16 mouse cellular contexts compared by ENCODE assay signal in the genomic region with DNA sequence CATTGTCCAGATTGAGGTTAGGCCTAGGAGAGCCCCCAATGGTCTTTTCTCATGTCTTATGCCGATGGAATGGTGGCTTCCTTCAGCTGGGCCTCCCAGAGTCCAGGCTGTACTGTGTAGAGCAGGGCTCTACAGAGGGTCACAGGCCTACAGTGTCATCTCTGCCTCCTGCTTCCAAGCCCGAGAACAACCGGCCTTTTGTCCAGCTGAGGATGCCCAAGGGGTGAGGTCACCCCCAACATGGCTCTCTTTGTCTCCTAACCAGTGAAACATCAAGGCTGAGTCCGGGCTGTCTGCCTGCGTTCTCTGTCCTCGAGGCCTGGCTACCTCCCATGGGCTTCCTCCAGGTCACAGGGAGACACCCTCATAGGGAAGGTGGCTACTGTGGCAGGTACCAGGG. TPM values are rescaled to one million over a fixed set of nuclear protein-coding genes. Genes with fewer than 3 reads are reported as not detected.
DNase-seq lines count a peak whose midpoint lies in the region; ATAC-seq lines count a peak whose summit lies in the region.
"Had no signal": no experiment of that assay in that cellular context is flagged by ENCODE, and none has a peak within 500 bp of the region (broad histone marks: within the 10 kb centered on the region; RNA-seq: fewer than 3 reads in every experiment).

No protein-coding gene starts in this region.

- peaks cover 29% of the 10 kb centered on the region for H3K27me3 ChIP-seq in embryonic facial prominence, embryonic 10.5 days (replicated peaks; ENCODE audit: low read depth, poor library complexity, severe bottlenecking)
- H3K27me3 ChIP-seq in limb, embryonic 15.5 days, result peaks cover 12% of the 10 kb centered on the region
- H3K27me3 ChIP-seq in midbrain, embryonic 16.5 days (ENCODE audit: control insufficient read depth, insufficient read depth, low read depth, low read length), result no peaks in the 10 kb centered on the region

- no peaks in the 10 kb centered on the region for H3K9me3 ChIP-seq in embryonic facial prominence, embryonic 10.5 days
- no peaks in the 10 kb centered on the region for H3K9me3 ChIP-seq in limb, embryonic 15.5 days
- H3K9me3 ChIP-seq in midbrain, embryonic 16.5 days (replicated peaks; ENCODE audit: control insufficient read depth, low read length, poor library complexity, severe bottlenecking), result no peaks in the 10 kb centered on the region
- H3K9me3 ChIP-seq: heart, embryonic 15.5 days had no signal

- H3K36me3 ChIP-seq in embryonic facial prominence, embryonic 10.5 days (replicated peaks), result no peaks in the 10 kb centered on the region
- H3K36me3 ChIP-seq in limb, embryonic 15.5 days, result no peaks in the 10 kb centered on the region
- H3K36me3 ChIP-seq in midbrain, embryonic 16.5 days (ENCODE audit: control insufficient read depth, insufficient read depth, low read length), result no peaks in the 10 kb centered on the region
- H3K36me3 ChIP-seq: heart, embryonic 15.5 days had no signal

- ATAC-seq in limb, embryonic 15.5 days (ENCODE audit: insufficient number of reproducible peaks, low FRiP score, low TSS enrichment, low read depth), result no peak
- ATAC-seq in midbrain, embryonic 16.5 days, result no peak

- no peak overlapping the region for H3K9ac ChIP-seq in limb, embryonic 15.5 days
- no peak overlapping the region for H3K9ac ChIP-seq in midbrain, embryonic 16.5 days (ENCODE audit: low read depth, low read length)
- H3K9ac ChIP-seq: heart, embryonic 15.5 days had no signal

- no peak overlapping the region for H3K4me2 ChIP-seq in limb, embryonic 15.5 days
- H3K4me2 ChIP-seq in midbrain, embryonic 16.5 days (ENCODE audit: low read length), result no peak overlapping the region
- H3K4me2 ChIP-seq: heart, embryonic 15.5 days; liver, embryonic 11.5 days had no signal

- peak; percentile 17 for DNase-seq in cerebellum, adult 11-12 months
- no peak for DNase-seq in cerebellum, postnatal 14 days
- DNase-seq in layer of hippocampus, adult 18-20 months (ENCODE audit: low spot score in 2 of 2), result peak; percentile 7 to 44
- no peak for DNase-seq in layer of hippocampus, postnatal 25 days (ENCODE audit: extremely low spot score in 1 of 2, low spot score in 1 of 2)
- no peak for DNase-seq in embryonic facial prominence, embryonic 10.5 days (ENCODE audit: low spot score)
- no peak for DNase-seq in urinary bladder, postnatal 25 days (ENCODE audit: low spot score)
- DNase-seq: cerebellum, adult 11 months; kidney, adult 11 months; right cerebral cortex, postnatal 14 days; thymus, adult 18-20 months had no signal

- WGBS in embryonic facial prominence, embryonic 10.5 days, result 34% methylated on average over 6 of the region's 6 CpGs
- 79% methylated on average over 6 of the region's 6 CpGs for WGBS in limb, embryonic 15.5 days
- WGBS in midbrain, embryonic 16.5 days, result 45% methylated on average over 6 of the region's 6 CpGs

- peaks cover 78% of the 10 kb centered on the region for H3K4me1 ChIP-seq in embryonic facial prominence, embryonic 10.5 days
- H3K4me1 ChIP-seq in limb, embryonic 15.5 days, result peaks cover 35% of the 10 kb centered on the region
- no peaks in the 10 kb centered on the region for H3K4me1 ChIP-seq in midbrain, embryonic 16.5 days (ENCODE audit: control insufficient read depth, insufficient read depth, low read length)

- H3K4me3 ChIP-seq in embryonic facial prominence, embryonic 10.5 days, result no peak overlapping the region
- H3K4me3 ChIP-seq in limb, embryonic 15.5 days, result no peak overlapping the region
- H3K4me3 ChIP-seq in midbrain, embryonic 16.5 days (ENCODE audit: low read depth, low read length), result no peak overlapping the region
- H3K4me3 ChIP-seq: heart, embryonic 15.5 days had no signal

- H3K27ac ChIP-seq in embryonic facial prominence, embryonic 10.5 days (replicated peaks), result peak overlapping the region; percentile 78
- H3K27ac ChIP-seq in limb, embryonic 15.5 days, result peak overlapping the region; percentile 63
- H3K27ac ChIP-seq in midbrain, embryonic 16.5 days (ENCODE audit: low read length), result no peak overlapping the region
- H3K27ac ChIP-seq: heart, embryonic 15.5 days had no signal

RNA-seq across cellular contexts. Expression of gene Phb, which starts 34.3 kb away (rescaled TPM):
- total RNA-seq in layer of hippocampus, adult 18-20 months (2021), result 100 to 1,000 TPM in 1 of 2 experiments, 10 to 100 TPM in 1; 99.0 to 102 TPM
- total RNA-seq in layer of hippocampus, postnatal 25 days (2021), result 100 to 1,000 TPM in 1 of 2 experiments, 10 to 100 TPM in 1; 94.5 to 106 TPM
- polyA plus RNA-seq in embryonic facial prominence, embryonic 10.5 days (2016; fragmentation: Nextera tagmentation; extraction: Ambion mirVana), result 309 and 312 TPM in 2 replicates
- polyA plus RNA-seq in limb, embryonic 15.5 days (2015; fragmentation: Nextera tagmentation; extraction: Ambion mirVana), result 195 and 220 TPM in 2 replicates
- polyA plus RNA-seq in midbrain, embryonic 16.5 days (2015; fragmentation: Nextera tagmentation; extraction: Ambion mirVana), result 195 and 197 TPM in 2 replicates

RNA-seq across cellular contexts. Expression of gene Ngfr, which starts 44.9 kb away (rescaled TPM):
- total RNA-seq in layer of hippocampus, adult 18-20 months (2021), result 1 to 10 TPM; 1.8 to 1.9 TPM
- total RNA-seq in layer of hippocampus, postnatal 25 days (2021), result 1 to 10 TPM; 1.0 to 1.4 TPM
- polyA plus RNA-seq in embryonic facial prominence, embryonic 10.5 days (2016; fragmentation: Nextera tagmentation; extraction: Ambion mirVana), result 21.7 and 23.5 TPM in 2 replicates
- polyA plus RNA-seq in limb, embryonic 15.5 days (2015; fragmentation: Nextera tagmentation; extraction: Ambion mirVana), result 34.0 and 45.2 TPM in 2 replicates
- 10.2 and 10.8 TPM in 2 replicates for polyA plus RNA-seq in midbrain, embryonic 16.5 days (2015; fragmentation: Nextera tagmentation; extraction: Ambion mirVana)
- total RNA-seq: megakaryocyte progenitor cell, adult 5-6 weeks; MEL had no signal

Comparison
In these comparisons a context has a peak if more than half of its experiments do, and no peak if none do; other contexts are left out.
1. DNase-seq: peak in cerebellum, adult 11-12 months (single experiment) and layer of hippocampus, adult 18-20 months (2 of 2); none in cerebellum, postnatal 14 days (0 of 2), layer of hippocampus, postnatal 25 days (0 of 2), embryonic facial prominence, embryonic 10.5 days (single experiment) and urinary bladder, postnatal 25 days (single experiment).